Mouse (Mus musculus) adipocyte (in vitro differentiated cells): Measurements from ENCODE around the gene Prom1.

Source experiments
- DNase-seq: peaks from one replicate; pipeline ENCODE4 v3.0.0-alpha.2; 2016; ENCODE audit warnings: low spot score

Prom1 gene

DNA sequence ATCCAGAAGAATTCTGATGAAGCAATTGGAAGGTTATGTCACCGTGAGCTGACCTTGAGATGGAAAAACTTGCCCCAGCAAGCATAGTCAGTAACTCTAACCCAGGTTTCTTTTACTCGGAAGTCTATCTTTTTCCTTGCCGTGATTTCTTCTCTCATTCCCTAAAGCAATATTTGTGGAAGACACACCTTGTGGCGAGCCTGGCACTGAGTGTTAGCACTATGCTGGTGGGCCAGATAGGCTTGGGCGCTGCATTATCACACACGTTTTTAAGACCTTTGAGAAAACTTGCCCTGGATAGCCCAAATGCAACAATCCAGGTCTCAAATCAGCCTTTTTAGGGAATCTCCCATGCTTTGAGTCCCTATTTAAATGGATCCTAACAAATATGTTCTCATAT is 127.7 kb downstream of the Prom1 start:
- no peak for DNase-seq

DNA sequence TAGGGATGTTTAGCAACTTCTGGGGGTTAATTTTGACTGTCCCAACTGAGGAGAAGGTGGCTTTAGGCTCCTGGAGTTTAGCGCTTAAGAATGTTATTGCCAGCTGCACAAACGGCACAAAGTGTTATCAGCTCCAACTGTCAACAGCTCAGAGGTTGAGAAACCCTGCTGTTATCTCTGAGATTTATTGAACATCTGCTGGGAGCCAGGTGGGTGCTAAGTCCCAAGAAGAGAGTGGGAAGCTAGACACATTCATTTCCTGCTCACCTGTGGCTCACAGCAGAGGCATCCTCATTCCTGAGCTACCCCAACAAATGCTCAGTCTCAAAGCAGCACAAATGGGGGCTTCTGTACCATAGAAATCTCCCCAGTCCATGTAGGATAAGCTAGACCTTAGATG is 130.7 kb downstream of the Prom1 start:
- no peak for DNase-seq

DNA sequence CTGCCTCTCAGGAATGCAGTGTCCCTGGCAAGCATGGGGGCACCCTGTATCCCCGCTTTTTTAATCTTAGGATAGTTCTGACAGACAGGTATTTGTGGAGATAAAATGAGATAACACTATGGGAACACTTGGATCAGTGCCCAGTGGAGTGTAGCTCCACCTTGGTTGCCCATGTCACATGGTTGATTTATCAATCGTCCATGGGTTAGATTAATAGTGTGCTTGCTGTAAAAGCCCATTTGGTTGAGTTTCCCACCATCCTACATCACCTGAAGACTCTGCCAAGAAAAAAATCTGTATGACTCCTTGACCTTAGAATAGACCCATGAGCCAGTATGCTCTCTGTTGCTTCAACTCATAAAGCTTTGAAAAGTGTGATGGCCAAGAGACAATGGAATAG is 131.3 kb downstream of the Prom1 start:
- DNase-seq: no peak

DNA sequence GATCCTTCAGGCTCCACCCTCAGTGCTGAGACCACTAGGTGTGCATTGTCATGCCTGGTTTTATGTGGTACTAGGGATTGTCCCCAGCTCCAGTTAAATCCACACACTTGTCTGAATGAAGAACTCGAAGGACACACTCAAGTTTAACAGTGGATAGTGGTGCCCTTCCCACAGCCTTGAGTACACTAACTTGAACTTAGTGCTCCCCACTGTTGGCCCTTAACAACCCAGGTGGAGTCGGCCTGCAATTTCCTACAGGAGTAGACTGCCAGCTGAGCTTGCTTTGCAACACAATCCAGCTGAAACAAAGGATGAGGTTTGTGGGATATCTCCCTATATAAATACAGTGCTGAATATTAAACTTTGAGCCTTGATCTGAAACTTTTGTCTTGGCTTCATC is 133.2 kb downstream of the Prom1 start:
- DNase-seq: no peak

DNA sequence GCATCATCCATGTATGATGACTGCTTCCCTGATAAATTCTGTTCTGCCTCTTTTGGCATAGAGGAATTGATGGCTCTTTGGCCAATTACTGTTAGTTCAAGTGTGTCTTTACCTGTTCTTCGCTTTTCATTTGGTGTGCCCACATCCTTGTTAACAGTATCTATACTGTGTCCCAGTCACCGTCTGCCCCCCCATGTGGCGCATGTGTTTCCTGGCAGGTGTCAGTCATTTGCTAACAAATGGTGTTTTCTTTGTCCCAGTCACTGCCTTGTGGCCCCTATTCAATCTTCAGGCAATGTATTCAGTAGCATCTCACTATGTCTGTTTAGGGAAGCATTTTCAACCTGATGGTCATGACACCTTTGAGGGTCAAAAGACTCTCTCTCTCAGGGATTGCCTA is 140.8 kb downstream of the Prom1 start:
- no peak for DNase-seq

DNA sequence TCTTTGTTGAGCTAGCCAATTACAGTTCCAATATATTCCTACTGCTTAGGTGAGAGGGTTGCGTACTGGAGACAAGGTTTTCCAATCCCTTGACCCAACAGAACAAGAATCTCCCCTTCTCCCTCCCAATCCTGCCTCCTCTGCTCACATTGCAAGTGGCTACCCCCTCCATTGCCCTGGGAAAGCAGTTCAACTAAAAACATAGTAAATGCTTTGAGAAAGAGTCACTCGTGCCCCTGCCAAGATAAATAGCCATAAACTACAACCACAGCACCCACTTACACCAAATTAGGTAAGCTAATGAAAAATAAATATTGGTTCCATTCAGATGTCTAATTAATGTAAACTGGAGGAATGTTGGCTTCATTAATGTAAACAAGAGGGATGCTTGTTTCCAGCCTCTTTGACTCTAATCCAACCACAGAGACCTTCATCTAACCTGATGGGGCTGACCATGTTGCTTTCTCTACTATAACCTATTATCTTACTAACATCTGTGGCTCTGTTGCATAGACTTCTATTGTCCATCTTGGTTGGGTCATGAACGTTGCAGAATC is 141.9 kb downstream of the Prom1 start:
- DNase-seq: no peak

DNA sequence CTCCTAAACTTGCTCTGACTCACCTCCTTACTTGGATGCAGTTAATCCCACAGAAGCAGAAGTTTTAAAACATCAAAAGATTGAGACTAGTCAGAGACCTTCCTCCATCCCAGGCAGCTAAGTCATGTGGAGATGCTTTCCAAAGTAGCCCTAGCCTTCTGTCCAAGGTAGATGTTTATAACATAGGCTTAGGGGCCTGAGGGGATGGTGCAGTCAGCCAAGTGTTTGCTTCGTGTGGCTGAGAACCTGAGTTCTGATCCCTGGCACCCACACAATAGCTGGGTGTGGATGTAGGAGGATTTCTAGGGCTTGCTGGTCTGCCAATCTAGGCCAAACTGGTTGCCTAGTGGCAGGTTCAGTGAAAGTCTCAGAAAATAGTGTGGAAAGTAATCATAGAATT is 148.6 kb downstream of the Prom1 start:
- DNase-seq: no peak

DNA sequence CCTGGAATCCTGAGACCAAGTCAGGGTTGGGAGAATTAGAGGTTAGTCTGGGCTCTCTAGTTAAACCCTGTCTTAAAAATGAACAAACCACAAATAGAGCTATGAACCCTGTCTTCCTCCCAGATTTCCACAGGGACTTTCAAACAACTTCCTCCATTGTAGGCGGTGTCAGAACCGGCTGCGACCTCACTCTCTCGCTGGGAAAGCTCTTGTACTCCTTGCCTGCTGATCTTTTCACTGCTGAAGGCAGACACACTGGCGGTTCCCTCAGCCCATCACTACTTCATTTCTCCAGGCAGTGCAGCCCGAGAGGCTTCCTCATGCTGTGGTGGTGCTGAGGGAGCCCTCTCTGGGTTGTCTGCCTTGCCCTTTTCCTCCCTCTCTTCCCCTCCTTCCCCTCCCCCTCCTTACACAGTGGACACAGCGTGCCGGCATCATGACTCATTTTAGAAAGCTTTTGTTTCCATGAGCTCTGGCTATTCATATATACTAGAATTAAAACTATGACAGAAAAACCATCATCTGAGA is 153.0 kb downstream of the Prom1 start:
- DNase-seq: peak; percentile 54

DNA sequence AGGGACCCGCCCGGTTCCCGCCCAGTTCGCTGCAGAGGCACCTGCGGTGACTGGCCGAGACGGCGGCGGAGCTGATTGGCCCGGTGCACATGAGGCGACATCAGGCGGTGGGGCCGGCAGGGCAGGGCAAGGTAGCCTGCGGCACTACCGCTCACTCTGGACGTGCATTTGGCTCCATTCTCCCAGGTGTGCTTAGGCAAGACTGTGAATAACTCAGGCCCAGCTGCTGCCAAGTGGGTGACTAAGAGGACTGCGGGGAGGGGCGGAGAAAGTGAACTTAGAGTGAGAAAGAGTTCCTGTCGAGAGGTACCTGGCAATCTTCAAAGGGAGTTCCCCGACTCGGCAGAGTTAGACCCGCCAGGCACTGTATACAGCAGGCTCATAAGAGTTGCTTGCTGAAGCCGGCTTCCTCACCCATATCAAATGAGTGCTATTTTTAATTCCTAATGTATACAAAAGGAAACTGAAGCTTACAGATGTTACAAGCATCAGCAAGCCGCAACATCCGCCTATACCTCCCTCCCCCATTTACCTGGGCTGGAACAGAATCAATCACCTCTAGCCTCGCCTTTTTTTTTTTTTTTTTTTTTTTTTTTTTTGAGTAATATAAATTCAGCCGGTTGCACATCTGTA is 153.6 kb downstream of the Prom1 start:
- DNase-seq: no peak

DNA sequence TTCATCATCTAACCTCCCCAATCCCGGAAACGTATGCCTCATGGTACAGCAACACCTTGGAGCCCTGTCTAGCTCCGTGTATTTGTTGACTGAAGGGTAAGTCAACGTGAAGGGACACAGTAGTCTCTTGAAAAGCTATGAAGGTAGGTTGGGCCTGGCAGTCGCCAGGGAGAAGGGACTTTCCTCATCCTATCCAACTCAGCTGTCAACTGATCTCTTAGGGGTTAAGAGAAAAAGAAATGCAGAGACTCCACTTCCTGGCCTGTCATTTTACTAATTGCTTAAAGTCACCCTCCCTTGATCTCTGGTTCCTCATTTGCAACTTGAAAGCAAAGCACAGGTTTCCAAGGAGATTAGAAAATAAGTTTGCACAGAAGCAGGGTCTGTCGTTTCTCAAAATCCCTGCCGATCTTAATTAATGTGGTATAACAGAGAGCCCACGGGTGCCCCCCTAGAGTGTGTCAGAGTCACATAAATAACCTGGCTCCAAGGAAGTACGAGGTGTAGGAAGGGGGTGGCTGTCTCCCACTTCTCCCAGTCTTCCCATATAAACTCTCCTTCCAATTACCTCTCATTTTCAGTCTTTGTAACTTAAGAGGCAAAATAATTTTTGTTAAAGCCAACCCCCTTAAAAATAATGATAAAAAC is 154.4 kb downstream of the Prom1 start:
- DNase-seq: no peak
